In genomic region chr1:191498271-191498955, GRCm38 (mm10) we compare ENCODE assay signal across 11 mouse cellular contexts.
A peak's percentile ranks its signal among the peaks of the same experiment; 100 is the strongest.
DNase-seq lines count a peak whose midpoint lies in the region; ATAC-seq and TF ChIP-seq lines count a peak whose summit lies in the region.
"Had no signal": no experiment of that assay in that cellular context is flagged by ENCODE, and none has a peak within 500 bp of the region (broad histone marks: within the 10 kb centered on the region; RNA-seq: fewer than 3 reads in every experiment).

No protein-coding gene starts in this region.

- H3K9me3 ChIP-seq in kidney, embryonic 14.5 days (ENCODE audit: control insufficient read depth, low read length), result no peaks in the 10 kb centered on the region
- H3K9me3 ChIP-seq: heart, embryonic 12.5 days; hindbrain, embryonic 15.5 days had no signal

- no peak for TF ChIP-seq CTCF in kidney, adult 2 months (conservative IDR thresholded peaks at IDR 0.05; ENCODE audit: insufficient read depth, insufficient read length, low read depth, low read length)

- TF ChIP-seq POLR2A in kidney, adult 2 months (IDR thresholded peaks at IDR 0.05; ENCODE audit: low read depth, low read length), result no peak

- no peak overlapping the region for H3K4me2 ChIP-seq in kidney, embryonic 14.5 days (replicated peaks; ENCODE audit: low read depth, low read length)
- H3K4me2 ChIP-seq: heart, embryonic 12.5 days; hindbrain, embryonic 15.5 days; liver, embryonic 11.5 days had no signal

- H3K27me3 ChIP-seq in kidney, adult 2 months (replicated peaks; ENCODE audit: control insufficient read depth, insufficient read depth, low read length), result no peaks in the 10 kb centered on the region
- H3K27me3 ChIP-seq in kidney, embryonic 14.5 days (ENCODE audit: control insufficient read depth, insufficient read depth, low read length), result no peaks in the 10 kb centered on the region
- H3K27me3 ChIP-seq: heart, embryonic 12.5 days; hindbrain, embryonic 15.5 days had no signal

- no peak overlapping the region for H3K27ac ChIP-seq in kidney, adult 2 months (ENCODE audit: insufficient read depth, low read depth, low read length)
- no peak overlapping the region for H3K27ac ChIP-seq in kidney, embryonic 14.5 days (ENCODE audit: low read depth, low read length)
- H3K27ac ChIP-seq: hindbrain, embryonic 15.5 days; kidney, postnatal 0 days had no signal

- no peak overlapping the region for H3K9ac ChIP-seq in kidney, embryonic 14.5 days (ENCODE audit: low read depth, low read length)
- H3K9ac ChIP-seq: heart, embryonic 12.5 days; hindbrain, embryonic 15.5 days had no signal

- H3K4me3 ChIP-seq in kidney, adult 2 months (ENCODE audit: insufficient read depth, low read depth, low read length), result no peak overlapping the region
- H3K4me3 ChIP-seq in kidney, embryonic 14.5 days (ENCODE audit: low read length), result no peak overlapping the region
- H3K4me3 ChIP-seq: heart, embryonic 12.5 days; hindbrain, embryonic 15.5 days had no signal

- WGBS in kidney, adult 2 months, result 82% methylated on average over 14 of the region's 14 CpGs
- 82% methylated on average over 14 of the region's 14 CpGs for WGBS in kidney, embryonic 14.5 days

- H3K36me3 ChIP-seq in kidney, adult 2 months (ENCODE audit: control insufficient read depth, insufficient read depth, low read length), result no peaks in the 10 kb centered on the region
- H3K36me3 ChIP-seq in kidney, embryonic 14.5 days (ENCODE audit: control insufficient read depth, insufficient read depth, low read length), result no peaks in the 10 kb centered on the region
- H3K36me3 ChIP-seq: heart, embryonic 12.5 days; hindbrain, embryonic 15.5 days had no signal

- peaks cover 9% of the 10 kb centered on the region; the same call in 1 of the 2 replicates for H3K4me1 ChIP-seq in kidney, adult 2 months (ENCODE audit: control insufficient read depth, insufficient read depth, low read length)
- H3K4me1 ChIP-seq in kidney, embryonic 14.5 days (ENCODE audit: control insufficient read depth, insufficient read depth, low read length), result no peaks in the 10 kb centered on the region

- ATAC-seq in kidney, embryonic 14.5 days (ENCODE audit: low FRiP score, low TSS enrichment), result no peak

- DNase-seq in kidney, adult 2 months, result peak; percentile 33
- DNase-seq in CD4-positive, CD25-positive, alpha-beta regulatory T cell, adult 2 months (ENCODE audit: low read depth, low spot score), result peak; percentile 52
- peak; percentile 61 for DNase-seq in induced T-regulatory cell, adult 2 months (ENCODE audit: low read depth)
- DNase-seq in lung, postnatal 36 days, result peak; percentile 76
- no peak for DNase-seq in right cerebral cortex, postnatal 25 days
- no peak for DNase-seq in cerebellum, postnatal 36 days

Comparison
In these comparisons a context has a peak if more than half of its experiments do, and no peak if none do; other contexts are left out.
1. DNase-seq: peak in kidney, adult 2 months (single experiment), CD4-positive, CD25-positive, alpha-beta regulatory T cell, adult 2 months (single experiment), induced T-regulatory cell, adult 2 months (single experiment) and lung, postnatal 36 days (single experiment); none in right cerebral cortex, postnatal 25 days (single experiment) and cerebellum, postnatal 36 days (0 of 2).